Mouse (Mus musculus) lung, postnatal 0 days (tissue): ENCODE data around the gene Abcc9.

Experiments used
- CTCF ChIP-seq: IDR thresholded peaks from 2 replicates; pipeline ENCODE4 v1.5.1; 2016; ENCODE audit warnings: antibody characterized with exemption, mild to moderate bottlenecking
- EP300 ChIP-seq: IDR thresholded peaks from 2 replicates; pipeline ENCODE4 v1.6.1; 2016; ENCODE audit warnings: antibody characterized with exemption, mild to moderate bottlenecking, control low read depth

GRCm38 (mm10) chr6:142667701-142668418 is 34.3 kb downstream of the Abcc9 start:
- TF ChIP-seq CTCF (no peak), EP300 (no peak)
